Mouse (Mus musculus) central nervous system, embryonic 18 days (tissue): Measurements from ENCODE around the gene Eif4e1b. TPM values are rescaled to one million over a fixed set of nuclear protein-coding genes. Genes with fewer than 3 reads are reported as not detected.

ENCODE experiments used
- polyA plus RNA-seq: library from polyadenylated mRNA; depleted of rRNA; stranded (reverse); fragments of >200 nt; gene quantifications from 2 replicates; pipeline ENCODE4 v1.2.3, GENCODE M21; 2012; rRNA removed

Eif4e1b gene
- not detected in 2 replicates for polyA plus RNA-seq

DNA sequence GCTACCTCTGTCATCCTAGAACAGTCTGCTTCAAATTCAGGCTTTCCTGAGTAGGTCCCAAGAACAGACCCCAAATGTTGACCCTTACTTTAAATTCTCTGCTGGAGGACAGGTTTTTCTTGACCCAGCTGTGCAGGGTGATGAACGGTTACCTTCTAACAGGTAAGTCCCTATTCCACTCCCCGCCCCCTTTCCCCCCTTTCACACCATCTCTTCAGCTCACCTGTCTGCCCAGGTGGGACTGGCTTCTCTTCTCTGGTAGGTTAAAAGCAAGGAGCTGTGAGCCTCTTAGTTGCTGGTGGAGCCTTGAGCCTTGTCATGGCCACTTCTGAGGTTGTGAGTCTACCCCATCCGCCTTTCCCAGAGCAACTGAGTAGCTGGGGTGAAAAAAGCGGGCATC, at the start of gene Eif4e1b:
TSS of gene Eif4e1b (plus strand) at position 301 of the 400 bp plus-strand sequence.

DNA sequence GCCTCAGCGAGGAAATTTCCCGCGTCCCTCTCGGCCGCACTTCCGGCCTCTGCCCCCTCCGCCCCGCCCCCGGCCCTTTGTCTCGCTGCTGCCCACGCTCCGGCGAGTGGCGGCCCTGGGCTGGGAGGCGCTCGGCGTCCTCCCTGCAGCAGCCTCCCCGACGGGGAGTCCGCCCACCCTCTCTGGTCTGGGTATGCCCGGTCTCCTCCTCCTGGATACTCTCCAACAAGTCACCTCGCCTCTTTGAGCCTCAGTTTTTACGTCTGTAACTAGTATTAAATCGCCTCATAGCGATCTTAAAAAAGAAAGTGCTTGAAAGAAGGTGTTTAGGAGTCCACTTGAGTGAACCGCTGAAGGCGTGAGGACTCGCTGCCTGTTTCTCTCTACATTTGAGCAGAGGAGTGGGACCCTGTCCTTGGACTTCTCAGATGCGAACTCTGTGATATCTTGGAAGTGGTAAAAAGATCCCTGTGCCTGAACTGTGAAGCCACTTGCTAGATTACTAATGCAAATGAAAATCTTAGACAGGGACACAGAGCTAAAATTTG, 33.9 kb upstream of the Eif4e1b start, which contains the start of gene Gprin1:
TSS of gene Gprin1 (minus strand) at position 11 of the 548 bp plus-strand sequence.

GRCm38 (mm10) chr13:54766192-54766768, 17.5 kb upstream of the Eif4e1b start, which contains the start of gene Sncb:
TSS of gene Sncb (minus strand) at chr13:54766595.

DNA sequence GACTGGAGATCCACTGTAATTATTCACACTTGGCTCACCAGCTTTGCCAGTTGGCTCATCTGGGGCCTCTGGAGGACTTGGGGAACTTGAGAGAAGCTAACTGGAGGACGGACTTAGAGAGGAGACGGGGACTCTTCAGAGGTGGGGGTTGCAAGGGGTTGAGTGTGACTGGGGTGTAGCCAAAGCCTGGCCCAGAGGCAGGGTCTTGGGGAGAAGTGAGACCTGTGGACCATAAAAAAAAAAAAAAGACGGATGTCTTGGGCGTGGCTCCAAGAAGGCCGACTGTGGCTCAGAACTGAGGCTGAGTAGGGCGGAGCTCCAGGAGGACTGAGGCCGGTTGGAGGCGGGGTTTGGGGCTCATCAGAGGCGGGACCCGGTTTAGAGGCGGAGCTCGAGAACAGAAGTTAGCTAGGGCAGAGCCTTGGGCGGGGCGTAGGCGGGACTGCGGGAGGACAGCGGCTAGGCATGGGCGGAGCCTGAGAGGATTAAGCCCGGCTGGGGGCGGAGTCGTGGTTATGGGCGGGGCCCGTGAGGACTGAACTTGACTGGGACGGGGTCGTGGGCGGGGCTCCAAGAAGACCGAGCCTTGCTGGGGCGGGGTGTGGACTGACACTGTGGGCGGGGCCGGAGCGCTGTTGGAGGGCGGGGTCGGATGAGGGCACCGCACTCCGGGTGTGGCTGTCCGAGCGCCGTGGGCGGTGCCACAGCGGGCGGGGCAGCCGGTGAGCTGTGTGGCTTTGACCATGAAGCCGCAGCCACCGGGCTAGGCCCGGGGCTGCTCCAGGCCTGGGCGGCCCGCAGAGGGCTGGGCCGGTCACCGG, 5.2 kb downstream of the Eif4e1b start, which contains the start of gene Tspan17:
TSS of gene Tspan17 (plus strand) at position 638 of the 821 bp plus-strand sequence.

Other genes starting within 250 kb of the Eif4e1b start
- 152 and 154 TPM in 2 replicates for gene 4833439L19Rik, start 218.6 kb upstream of the Eif4e1b start, polyA plus RNA-seq
- 95.8 and 99.7 TPM in 2 replicates for gene Arl10, start 209.0 kb upstream of the Eif4e1b start, polyA plus RNA-seq
- 47.4 and 47.7 TPM in 2 replicates for gene Nop16, start 193.9 kb upstream of the Eif4e1b start, polyA plus RNA-seq
- gene Higd2a, start 193.8 kb upstream of the Eif4e1b start, polyA plus RNA-seq, result 163 and 182 TPM in 2 replicates
- 168 and 176 TPM in 2 replicates for gene Cltb, start 172.7 kb upstream of the Eif4e1b start, polyA plus RNA-seq
- gene Faf2, start 162.2 kb upstream of the Eif4e1b start, polyA plus RNA-seq, result 32.6 and 34.0 TPM in 2 replicates
- 97.7 and 128 TPM in 2 replicates for gene Rnf44, start 90.1 kb upstream of the Eif4e1b start, polyA plus RNA-seq
- 0.32 TPM in 2 replicates for gene Cdhr2, start 82.5 kb upstream of the Eif4e1b start, polyA plus RNA-seq
- gene Gprin1, start 34.1 kb upstream of the Eif4e1b start, polyA plus RNA-seq, result 94.5 and 102 TPM in 2 replicates
- gene Sncb, start 17.4 kb upstream of the Eif4e1b start, polyA plus RNA-seq, result 208 and 218 TPM in 2 replicates
- gene Tspan17, start 5.4 kb downstream of the Eif4e1b start, polyA plus RNA-seq, result 34.0 and 40.7 TPM in 2 replicates
- gene Unc5a, start 165.4 kb downstream of the Eif4e1b start, polyA plus RNA-seq, result 33.7 and 36.3 TPM in 2 replicates
- 0.62 and 0.76 TPM in 2 replicates for gene Hk3, start 237.4 kb downstream of the Eif4e1b start, polyA plus RNA-seq